Mouse (Mus musculus): ENCODE results near the gene Pde4dip. TPM values are rescaled to one million over a fixed set of nuclear protein-coding genes. Genes with fewer than 3 reads are reported as not detected.

Pde4dip gene
- polyA plus RNA-seq, 1 experiment: 58.1 TPM

GRCm38 (mm10) chr3:97766459-97766858, 122.0 kb downstream of the Pde4dip start:
- Histone ChIP-seq H3K36me3 (ENCODE audit: control insufficient read depth, insufficient read depth, low read length) (peaks cover 3% of the 10 kb centered on the region; the same call in 1 of the 2 replicates), H3K4me1 (ENCODE audit: control insufficient read depth, insufficient read depth, low read length) (peaks cover 7% of the 10 kb centered on the region; the same call in 1 of the 2 replicates), H3K27me3 (replicated peaks; ENCODE audit: control insufficient read depth, insufficient read depth, low read length) (no peaks in the 10 kb centered on the region), H3K27ac (ENCODE audit: insufficient read depth, low read depth, low read length) (peak overlapping the region; percentile 71), H3K4me3 (ENCODE audit: insufficient read depth, low read depth, low read length) (peak overlapping the region; percentile 93)
- WGBS: 26% methylated on average over 9 of the region's 9 CpGs
- DNase-seq: peak; percentile 37
- TF ChIP-seq POLR2A (IDR thresholded peaks at IDR 0.05; ENCODE audit: low read depth, low read length) (no peak), CTCF (conservative IDR thresholded peaks at IDR 0.05; ENCODE audit: insufficient read depth, insufficient read length, low read depth, low read length) (no peak)

- peaks cover 3% of the 10 kb centered on the region; the same call in 1 of the 2 replicates for H3K36me3 ChIP-seq (ENCODE audit: control insufficient read depth, insufficient read depth, low read length)
- TF ChIP-seq CTCF (conservative IDR thresholded peaks at IDR 0.05; ENCODE audit: insufficient read depth, insufficient read length, low read depth, low read length) (no peak), POLR2A (IDR thresholded peaks at IDR 0.05; ENCODE audit: low read depth, low read length) (no peak)
These were observed 124.4 kb downstream of the Pde4dip start for GRCm38 (mm10) chr3:97764152-97764551.

GRCm38 (mm10) chr3:97761951-97762350, 126.6 kb downstream of the Pde4dip start:
- peaks cover 3% of the 10 kb centered on the region; the same call in 1 of the 2 replicates for H3K36me3 ChIP-seq (ENCODE audit: control insufficient read depth, insufficient read depth, low read length)
- no peak overlapping the region for H3K27ac ChIP-seq (ENCODE audit: insufficient read depth, low read depth, low read length)

More at GRCm38 (mm10) chr3:97764152-97764551, 124.4 kb downstream of the Pde4dip start:
- DNase-seq: peak; percentile 73
- 25% methylated on average over 5 of the region's 5 CpGs for WGBS
- H3K27ac ChIP-seq (ENCODE audit: insufficient read depth, low read depth, low read length): peak overlapping the region; percentile 87
- H3K4me1 ChIP-seq (ENCODE audit: control insufficient read depth, insufficient read depth, low read length): peaks cover 7% of the 10 kb centered on the region; the same call in 1 of the 2 replicates
- peak overlapping the region; percentile 37 for H3K4me3 ChIP-seq (ENCODE audit: insufficient read depth, low read depth, low read length)
- no peaks in the 10 kb centered on the region for H3K27me3 ChIP-seq (replicated peaks; ENCODE audit: control insufficient read depth, insufficient read depth, low read length)

GRCm38 (mm10) chr3:97761168-97761567, 127.3 kb downstream of the Pde4dip start:
- Histone ChIP-seq H3K4me1 (ENCODE audit: control insufficient read depth, insufficient read depth, low read length) (peaks cover 14% of the 10 kb centered on the region; the same call in 1 of the 2 replicates), H3K36me3 (ENCODE audit: control insufficient read depth, insufficient read depth, low read length) (peaks cover 3% of the 10 kb centered on the region; the same call in 1 of the 2 replicates), H3K4me3 (ENCODE audit: insufficient read depth, low read depth, low read length) (no peak overlapping the region), H3K27me3 (replicated peaks; ENCODE audit: control insufficient read depth, insufficient read depth, low read length) (no peaks in the 10 kb centered on the region), H3K27ac (ENCODE audit: insufficient read depth, low read depth, low read length) (no peak overlapping the region)
- WGBS: 93% methylated on average over 5 of the region's 5 CpGs
- no peak for DNase-seq
- TF ChIP-seq CTCF (conservative IDR thresholded peaks at IDR 0.05; ENCODE audit: insufficient read depth, insufficient read length, low read depth, low read length) (no peak), POLR2A (IDR thresholded peaks at IDR 0.05; ENCODE audit: low read depth, low read length) (no peak)

More at GRCm38 (mm10) chr3:97761951-97762350, 126.6 kb downstream of the Pde4dip start:
- TF ChIP-seq CTCF (conservative IDR thresholded peaks at IDR 0.05; ENCODE audit: insufficient read depth, insufficient read length, low read depth, low read length) (no peak), POLR2A (IDR thresholded peaks at IDR 0.05; ENCODE audit: low read depth, low read length) (no peak)
- Histone ChIP-seq H3K4me3 (ENCODE audit: insufficient read depth, low read depth, low read length) (no peak overlapping the region), H3K27me3 (replicated peaks; ENCODE audit: control insufficient read depth, insufficient read depth, low read length) (no peaks in the 10 kb centered on the region), H3K4me1 (ENCODE audit: control insufficient read depth, insufficient read depth, low read length) (peaks cover 11% of the 10 kb centered on the region; the same call in 1 of the 2 replicates)
- WGBS: 83% methylated on average over 6 of the region's 6 CpGs
- no peak for DNase-seq

- Histone ChIP-seq H3K36me3 (ENCODE audit: control insufficient read depth, insufficient read depth, low read length) (peaks cover 8% of the 10 kb centered on the region), H3K4me3 (ENCODE audit: insufficient read depth, low read depth, low read length) (no peak overlapping the region), H3K27ac (ENCODE audit: insufficient read depth, low read depth, low read length) (peak overlapping the region; percentile 17; the same call in 1 of the 2 replicates), H3K27me3 (replicated peaks; ENCODE audit: control insufficient read depth, insufficient read depth, low read length) (no peaks in the 10 kb centered on the region), H3K4me1 (ENCODE audit: control insufficient read depth, insufficient read depth, low read length) (peaks cover 18% of the 10 kb centered on the region; the same call in 1 of the 2 replicates)
- DNase-seq: no peak
- TF ChIP-seq CTCF (conservative IDR thresholded peaks at IDR 0.05; ENCODE audit: insufficient read depth, insufficient read length, low read depth, low read length): no peak
- TF ChIP-seq POLR2A (IDR thresholded peaks at IDR 0.05; ENCODE audit: low read depth, low read length): no peak
- 57% methylated on average over 5 of the region's 5 CpGs for WGBS
These were observed 128.7 kb downstream of the Pde4dip start for GRCm38 (mm10) chr3:97759846-97760245.

GRCm38 (mm10) chr3:97757501-97757900, 131.0 kb downstream of the Pde4dip start:
- H3K36me3 ChIP-seq (ENCODE audit: control insufficient read depth, insufficient read depth, low read length): peaks cover 20% of the 10 kb centered on the region
- peak overlapping the region; percentile 84 for H3K27ac ChIP-seq (ENCODE audit: insufficient read depth, low read depth, low read length)
- no peak for TF ChIP-seq POLR2A (IDR thresholded peaks at IDR 0.05; ENCODE audit: low read depth, low read length)
- TF ChIP-seq CTCF (conservative IDR thresholded peaks at IDR 0.05; ENCODE audit: insufficient read depth, insufficient read length, low read depth, low read length): no peak
- no peaks in the 10 kb centered on the region for H3K27me3 ChIP-seq (replicated peaks; ENCODE audit: control insufficient read depth, insufficient read depth, low read length)
- DNase-seq: peak; percentile 54
- WGBS: 72% methylated on average over 10 of the region's 10 CpGs
- peaks cover 18% of the 10 kb centered on the region; the same call in 1 of the 2 replicates for H3K4me1 ChIP-seq (ENCODE audit: control insufficient read depth, insufficient read depth, low read length)
- H3K4me3 ChIP-seq (ENCODE audit: insufficient read depth, low read depth, low read length): no peak overlapping the region

GRCm38 (mm10) chr3:97756283-97757074, 132.0 kb downstream of the Pde4dip start:
- DNase-seq: peak; percentile 96
- 43% methylated on average over 20 of the region's 20 CpGs for WGBS
- Histone ChIP-seq H3K27me3 (replicated peaks; ENCODE audit: control insufficient read depth, insufficient read depth, low read length) (no peaks in the 10 kb centered on the region), H3K36me3 (ENCODE audit: control insufficient read depth, insufficient read depth, low read length) (peaks cover 21% of the 10 kb centered on the region), H3K4me3 (ENCODE audit: insufficient read depth, low read depth, low read length) (no peak overlapping the region), H3K4me1 (ENCODE audit: control insufficient read depth, insufficient read depth, low read length) (peaks cover 14% of the 10 kb centered on the region; the same call in 1 of the 2 replicates), H3K27ac (ENCODE audit: insufficient read depth, low read depth, low read length) (peak overlapping the region; percentile 90)
- TF ChIP-seq CTCF (conservative IDR thresholded peaks at IDR 0.05; ENCODE audit: insufficient read depth, insufficient read length, low read depth, low read length): peak; percentile 39; the same call in 1 of the 2 replicates
- no peak for TF ChIP-seq POLR2A (IDR thresholded peaks at IDR 0.05; ENCODE audit: low read depth, low read length)
